Mouse (Mus musculus): Measurements from ENCODE around the gene Alg1.

The Alg1 gene

GRCm38 (mm10) chr16:5242882-5243281, 9.5 kb downstream of the Alg1 start:
- no peak for DNase-seq

- DNase-seq = peak; percentile 59
Measured at GRCm38 (mm10) chr16:5244411-5244810, 11.0 kb downstream of the Alg1 start.

- DNase-seq = no peak
Measured at GRCm38 (mm10) chr16:5250891-5251290, 17.5 kb downstream of the Alg1 start.

GRCm38 (mm10) chr16:5252260-5252659, 18.8 kb downstream of the Alg1 start:
- DNase-seq = no peak

GRCm38 (mm10) chr16:5254346-5255025, 21.1 kb downstream of the Alg1 start:
- DNase-seq = peak; percentile 84

GRCm38 (mm10) chr16:5255081-5255740, 21.8 kb downstream of the Alg1 start:
- DNase-seq = peak; percentile 26

- peak; percentile 98 for DNase-seq
Measured at GRCm38 (mm10) chr16:5255779-5256496, 22.5 kb downstream of the Alg1 start, which contains the start of gene Eef2kmt. TSS of gene Eef2kmt (minus strand) at chr16:5255983.

GRCm38 (mm10) chr16:5263156-5263555, 29.7 kb downstream of the Alg1 start:
- no peak for DNase-seq

GRCm38 (mm10) chr16:5263926-5264325, 30.5 kb downstream of the Alg1 start:
- DNase-seq = no peak

GRCm38 (mm10) chr16:5271411-5272035, 38.1 kb downstream of the Alg1 start:
- no peak for DNase-seq

- no peak for DNase-seq
Measured at GRCm38 (mm10) chr16:5272371-5272770, 39.0 kb downstream of the Alg1 start.

GRCm38 (mm10) chr16:5279571-5280222, 46.3 kb downstream of the Alg1 start:
- no peak for DNase-seq

- DNase-seq = no peak
Measured at GRCm38 (mm10) chr16:5282686-5283085, 49.3 kb downstream of the Alg1 start.

GRCm38 (mm10) chr16:5285376-5285775, 52.0 kb downstream of the Alg1 start:
- no peak for DNase-seq

Data from liver (tissue).